Comparison of ENCODE assay signal across 13 mouse cellular contexts in genomic region chr8:57777988-57778721, GRCm38 (mm10).
"Had no signal": no experiment of that assay in that cellular context is flagged by ENCODE, and none has a peak within 500 bp of the region (broad histone marks: within the 10 kb centered on the region; RNA-seq: fewer than 3 reads in every experiment).

No protein-coding gene starts in this region.

- H3K9me3 ChIP-seq: hindbrain, embryonic 15.5 days; limb, embryonic 13.5 days; midbrain, embryonic 13.5 days had no signal

- H3K4me3 ChIP-seq: hindbrain, embryonic 15.5 days; limb, embryonic 13.5 days; midbrain, embryonic 13.5 days had no signal

- H3K27me3 ChIP-seq: hindbrain, embryonic 15.5 days had no signal

- H3K27ac ChIP-seq: hindbrain, embryonic 15.5 days; limb, embryonic 13.5 days; liver, embryonic 14.5 days; midbrain, embryonic 13.5 days had no signal

- ATAC-seq: midbrain, embryonic 13.5 days had no signal

- DNase-seq: kidney, adult 18-20 months; kidney, postnatal 36 days; left cerebral cortex, postnatal 4 days; lung, adult 18-20 months; right cerebral cortex, adult 18-20 months; right cerebral cortex, postnatal 25 days; spleen, adult 18-20 months; thymus, adult 18-20 months; thymus, postnatal 25 days had no signal

- H3K4me2 ChIP-seq: hindbrain, embryonic 15.5 days; limb, embryonic 13.5 days; midbrain, embryonic 13.5 days had no signal

- H3K9ac ChIP-seq: hindbrain, embryonic 15.5 days; limb, embryonic 13.5 days; liver, embryonic 14.5 days; midbrain, embryonic 13.5 days had no signal

- H3K36me3 ChIP-seq: hindbrain, embryonic 15.5 days; limb, embryonic 13.5 days; midbrain, embryonic 13.5 days had no signal

- H3K4me1 ChIP-seq: hindbrain, embryonic 15.5 days; limb, embryonic 13.5 days; midbrain, embryonic 13.5 days had no signal
